Mouse (Mus musculus) hindbrain, embryonic 11.5 days (tissue): ENCODE measurements at regions not wholly inside any gene's neighbourhood (a gene's known extent, or its start where the extent isn't known, plus 50 kb on each side); places are given as distances from the start of the nearest gene placed in this dataset.

ENCODE experiments used
- ATAC-seq: fragments of 200-750 bp; cut with Nextera tagmentation; 2 replicates; pipeline ENCODE4 v1.8.0; 2017; ENCODE audit warnings: mild to moderate bottlenecking, moderate TSS enrichment, moderate library complexity; ENCODE audit not compliant: low FRiP score
- DNase-seq: peaks from one replicate; pipeline ENCODE4 v3.0.0-alpha.2; 2015; ENCODE audit warnings: low spot score
- H3K27ac ChIP-seq: fragments of 300-500 bp; sonication (generic); 2 replicates; pipeline ENCODE4 v1.5.1; 2014; ENCODE audit warnings: mild to moderate bottlenecking, low read depth, low read length
- H3K27me3 ChIP-seq: fragments of 300-500 bp; sonication (generic); 2 replicates; pipeline ENCODE4 v1.6.1; 2014; ENCODE audit warnings: mild to moderate bottlenecking, low read length, moderate library complexity, mixed read lengths; ENCODE audit not compliant: control insufficient read depth, insufficient read depth
- H3K36me3 ChIP-seq: fragments of 300-500 bp; sonication (generic); 2 replicates; pipeline ENCODE4 v1.6.1; 2014; ENCODE audit warnings: mild to moderate bottlenecking, low read length, moderate library complexity, mixed read lengths; ENCODE audit not compliant: control insufficient read depth, insufficient read depth
- H3K4me1 ChIP-seq: fragments of 300-500 bp; sonication (generic); replicated peaks from 2 replicates; pipeline ENCODE4 v1.6.1; 2014; ENCODE audit warnings: low read length, mixed read lengths; ENCODE audit not compliant: control insufficient read depth, insufficient read depth
- H3K4me2 ChIP-seq: fragments of 300-500 bp; sonication (generic); replicated peaks from 2 replicates; pipeline ENCODE4 v1.6.1; 2014; ENCODE audit warnings: mild to moderate bottlenecking, low read depth, low read length
- H3K4me3 ChIP-seq: fragments of 300-500 bp; sonication (generic); 2 replicates; pipeline ENCODE4 v1.5.1; 2014; ENCODE audit warnings: low read depth, low read length
- H3K9ac ChIP-seq: fragments of 300-500 bp; sonication (generic); 2 replicates; pipeline ENCODE4 v1.6.1; 2014; ENCODE audit warnings: low read depth, low read length
- H3K9me3 ChIP-seq: fragments of 300-500 bp; sonication (generic); 2 replicates; pipeline ENCODE4 v1.6.1; 2016; ENCODE audit warnings: low read length; ENCODE audit not compliant: control insufficient read depth
- WGBS: fragments of 180-500 bp; shearing (Covaris S2); extraction: QIAGEN DNeasy Blood & Tissue Kit; methylation state at CpG from one replicate; pipeline ENCODE4 v1.1.7; 2014; 5-methylcytosine and 5-hydroxymethylcytosine counted together

DNA sequence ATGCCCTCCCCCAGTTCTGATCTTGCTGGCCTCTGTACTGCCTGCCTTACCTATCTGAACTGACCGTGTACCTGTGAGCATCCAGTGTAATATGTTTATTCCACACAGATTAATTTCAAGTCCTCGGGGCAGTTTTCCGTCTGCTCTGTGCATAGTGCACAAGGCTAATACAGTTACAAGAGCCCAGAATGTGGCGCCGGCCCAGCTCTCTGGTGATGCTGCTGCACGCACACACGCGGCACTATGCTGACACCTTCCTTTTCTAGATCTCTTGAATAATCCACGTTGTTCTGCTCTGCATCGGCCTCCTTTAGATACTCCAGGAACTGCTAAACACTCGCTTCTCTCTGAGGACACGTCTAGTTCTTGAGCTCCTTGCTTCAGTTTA lies 55.9 kb upstream of the Cpsf6 start:
- Histone ChIP-seq H3K4me1 (no peaks in the 10 kb centered on the region; the same call in 1 of the 2 replicates), H3K27me3 (no peaks in the 10 kb centered on the region), H3K9ac (no peak overlapping the region), H3K27ac (no peak overlapping the region), H3K4me2 (0 out of 2 replicates have a peak overlapping the region, but pooled peaks have one; percentile 1), H3K4me3 (no peak overlapping the region), H3K36me3 (no peaks in the 10 kb centered on the region), H3K9me3 (no peaks in the 10 kb centered on the region)
- DNase-seq (no peak), ATAC-seq (peak; percentile 17; the same call in 1 of the 2 replicates)
- 56% methylated on average over 12 of the region's 12 CpGs for WGBS

DNA sequence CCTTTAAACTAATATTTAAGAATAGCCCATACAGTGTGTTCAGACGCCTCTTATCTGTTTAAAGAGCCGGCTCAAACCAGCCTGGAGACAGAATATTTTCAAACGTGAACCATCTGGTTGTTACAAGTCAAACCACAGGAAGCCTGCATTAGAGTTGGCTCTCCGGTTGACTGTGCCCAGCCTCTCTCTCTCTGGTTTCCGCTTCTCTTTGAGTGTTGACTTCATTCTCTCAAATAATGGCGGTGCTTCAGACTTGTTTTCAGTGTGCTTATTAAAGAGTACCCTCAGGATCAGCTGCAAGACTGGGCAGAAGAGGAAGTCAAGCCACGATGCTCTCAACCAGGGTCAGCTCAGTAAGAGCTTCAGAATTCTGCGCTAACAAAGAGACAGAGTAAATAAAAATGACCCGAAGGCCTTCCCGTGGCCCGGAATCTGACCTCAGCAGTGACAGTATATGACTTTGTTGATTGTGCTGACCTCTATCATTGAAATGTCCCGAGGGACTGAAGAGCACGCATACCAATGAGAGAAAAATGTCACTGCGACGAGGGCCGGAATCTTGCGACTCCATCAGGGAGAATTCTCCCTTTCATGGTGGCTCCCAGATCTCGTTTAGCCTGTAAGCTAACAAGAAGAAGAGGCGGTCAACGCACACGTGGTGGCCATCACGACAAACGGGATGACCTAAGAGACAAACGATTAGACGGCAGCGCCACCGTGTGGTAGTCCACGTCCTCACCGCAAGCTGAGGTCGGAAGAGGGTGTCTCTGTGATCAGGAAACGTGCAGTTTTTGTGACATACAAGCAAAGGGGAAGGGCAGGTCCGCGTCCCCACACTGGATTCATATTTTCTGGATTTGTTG lies 55.3 kb upstream of the Cpsf6 start:
- Histone ChIP-seq H3K36me3 (no peaks in the 10 kb centered on the region), H3K9me3 (no peaks in the 10 kb centered on the region), H3K9ac (no peak overlapping the region), H3K4me3 (no peak overlapping the region), H3K4me1 (no peaks in the 10 kb centered on the region; the same call in 1 of the 2 replicates), H3K4me2 (peak overlapping the region; percentile 32), H3K27ac (no peak overlapping the region), H3K27me3 (no peaks in the 10 kb centered on the region)
- DNase-seq (peak; percentile 97), ATAC-seq (peak; percentile 71)
- 19% methylated on average over 33 of the region's 33 CpGs for WGBS

DNA sequence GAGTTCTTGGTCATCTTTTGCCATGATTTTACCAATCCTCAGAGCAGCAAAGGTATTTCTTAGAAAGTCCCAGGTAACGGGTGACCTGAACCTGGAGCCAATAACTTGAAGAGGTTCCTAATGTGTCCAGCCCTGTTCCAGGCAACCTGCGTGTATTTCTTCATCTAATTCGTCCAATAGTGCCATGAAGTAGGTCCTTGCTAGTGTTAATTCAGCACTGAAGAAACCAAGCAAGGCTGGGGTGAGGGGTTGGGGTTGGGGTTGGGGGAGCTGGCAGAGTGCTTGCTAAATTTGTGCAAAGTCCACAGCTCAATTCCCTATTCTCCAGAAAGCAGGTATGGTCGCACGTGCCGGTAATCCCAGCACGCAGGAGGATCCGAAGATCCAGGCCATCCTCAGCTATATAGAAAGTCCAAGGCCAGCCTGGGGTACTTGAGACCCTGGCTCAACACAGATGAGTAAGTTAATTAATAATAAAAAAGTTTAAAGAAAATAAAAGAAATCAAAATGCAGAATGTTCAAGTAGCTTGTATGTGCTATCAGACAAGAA lies 54.6 kb upstream of the Cpsf6 start:
- Histone ChIP-seq H3K36me3 (no peaks in the 10 kb centered on the region), H3K27me3 (no peaks in the 10 kb centered on the region), H3K9me3 (no peaks in the 10 kb centered on the region), H3K27ac (no peak overlapping the region), H3K4me3 (no peak overlapping the region), H3K9ac (no peak overlapping the region), H3K4me2 (no peak overlapping the region), H3K4me1 (no peaks in the 10 kb centered on the region; the same call in 1 of the 2 replicates)
- WGBS, result 94% methylated on average over 8 of the region's 8 CpGs
- DNase-seq (no peak), ATAC-seq (no peak)

DNA sequence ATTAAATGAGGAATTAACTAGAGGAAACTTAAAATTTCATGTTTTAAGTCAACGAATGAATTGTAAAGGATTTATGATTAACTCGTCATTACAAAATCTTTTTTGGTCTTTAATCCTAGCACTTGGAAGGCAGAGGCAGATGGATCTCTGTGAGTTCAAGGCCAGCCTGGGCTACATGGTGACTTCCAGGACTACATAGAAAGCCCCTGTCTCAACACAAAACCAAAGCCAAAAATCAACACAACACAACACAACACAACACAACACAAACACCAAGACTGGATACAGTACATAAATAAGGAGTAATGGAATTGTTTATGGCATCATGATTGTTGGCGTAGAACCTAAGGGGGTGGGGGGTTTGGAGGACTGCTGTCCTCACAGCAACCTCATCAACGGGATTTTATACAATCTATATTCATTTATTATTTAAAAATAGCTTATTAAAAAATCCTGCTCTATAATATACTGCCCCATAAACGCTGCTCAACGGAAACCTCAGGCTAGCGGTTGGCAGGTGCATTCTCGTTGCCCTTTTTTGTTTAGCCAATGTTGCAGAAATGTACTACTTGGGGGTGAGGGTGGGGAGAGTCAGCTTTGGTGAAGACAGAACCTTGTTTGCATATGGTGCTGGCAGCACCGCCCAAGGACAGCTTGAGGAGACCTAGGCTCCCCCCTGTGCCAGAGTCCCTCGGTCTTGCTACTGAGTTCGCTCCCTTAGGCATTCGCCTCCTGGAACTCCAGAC lies 53.9 kb upstream of the Cpsf6 start:
- H3K36me3 ChIP-seq, result no peaks in the 10 kb centered on the region
- H3K9ac ChIP-seq, result no peak overlapping the region
- no peak overlapping the region for H3K4me3 ChIP-seq
- no peaks in the 10 kb centered on the region; the same call in 1 of the 2 replicates for H3K4me1 ChIP-seq
- ATAC-seq (no peak), DNase-seq (no peak)
- no peak overlapping the region for H3K27ac ChIP-seq
- 91% methylated on average over 12 of the region's 12 CpGs for WGBS
- no peaks in the 10 kb centered on the region for H3K9me3 ChIP-seq
- no peaks in the 10 kb centered on the region for H3K27me3 ChIP-seq
- no peak overlapping the region for H3K4me2 ChIP-seq

DNA sequence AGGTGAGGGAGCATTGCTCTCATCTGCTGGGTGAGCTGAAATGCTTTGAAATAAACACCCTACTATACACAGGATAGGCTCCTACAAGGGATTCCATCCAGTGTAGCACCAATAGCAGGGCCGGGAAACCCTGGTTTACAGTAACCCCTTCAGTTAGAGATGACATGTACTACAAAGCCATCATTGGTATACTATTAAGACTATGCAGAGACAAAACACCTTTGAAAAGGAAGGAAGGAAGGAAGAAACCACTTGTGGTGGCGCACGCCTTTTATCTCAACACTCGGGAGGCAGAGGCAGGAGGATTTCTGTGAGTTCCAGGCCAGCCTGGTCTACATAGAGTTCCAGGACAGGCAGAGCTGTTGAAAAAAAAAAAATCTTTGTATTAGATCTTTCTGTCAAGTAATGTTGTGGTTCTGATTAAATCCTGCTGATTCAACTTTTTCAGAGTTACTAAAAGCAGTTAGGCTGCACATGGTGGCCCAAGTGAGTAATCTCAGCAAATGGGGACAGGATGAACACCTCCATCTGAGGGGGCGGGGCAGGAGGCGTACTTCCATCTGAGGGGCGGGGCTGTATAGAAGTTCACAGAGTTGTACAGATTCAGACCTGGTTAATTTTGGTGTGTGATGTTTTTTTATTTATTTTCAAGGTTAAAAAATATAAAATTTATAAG lies 53.2 kb upstream of the Cpsf6 start:
- H3K9ac ChIP-seq, result no peak overlapping the region
- no peaks in the 10 kb centered on the region; the same call in 1 of the 2 replicates for H3K4me1 ChIP-seq
- H3K27me3 ChIP-seq, result no peaks in the 10 kb centered on the region
- H3K4me3 ChIP-seq, result no peak overlapping the region
- H3K4me2 ChIP-seq, result no peak overlapping the region
- no peak for DNase-seq
- no peaks in the 10 kb centered on the region for H3K9me3 ChIP-seq
- H3K27ac ChIP-seq, result no peak overlapping the region
- WGBS, result 91% methylated on average over 7 of the region's 7 CpGs
- H3K36me3 ChIP-seq, result no peaks in the 10 kb centered on the region
- ATAC-seq, result no peak

DNA sequence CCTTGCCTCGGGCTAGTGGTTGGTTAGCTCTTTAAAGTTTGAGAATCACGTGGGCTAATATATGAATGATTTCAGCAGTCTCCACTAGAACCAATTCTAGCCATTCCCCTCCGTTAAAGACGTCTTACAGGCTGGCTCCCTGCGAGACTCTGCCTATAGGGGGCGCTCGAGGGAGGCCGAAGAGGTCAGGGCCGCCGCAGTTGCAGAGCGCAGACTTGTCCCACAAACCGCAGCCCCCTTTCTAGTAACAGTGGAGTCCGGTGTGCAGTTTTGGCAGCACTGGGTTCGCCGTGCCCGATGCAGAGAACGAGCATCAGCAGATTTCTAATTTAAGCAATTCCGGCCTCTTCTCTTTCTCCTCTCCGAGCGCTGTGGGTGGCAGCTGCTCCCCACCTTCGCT lies 52.6 kb upstream of the Cpsf6 start:
- Histone ChIP-seq H3K36me3 (no peaks in the 10 kb centered on the region), H3K27me3 (no peaks in the 10 kb centered on the region), H3K9ac (no peak overlapping the region), H3K27ac (no peak overlapping the region), H3K9me3 (no peaks in the 10 kb centered on the region), H3K4me1 (no peaks in the 10 kb centered on the region; the same call in 1 of the 2 replicates), H3K4me3 (no peak overlapping the region), H3K4me2 (no peak overlapping the region)
- DNase-seq (peak; percentile 86), ATAC-seq (peak; percentile 56; the same call in 1 of the 2 replicates)
- WGBS, result 14% methylated on average over 21 of the region's 21 CpGs

DNA sequence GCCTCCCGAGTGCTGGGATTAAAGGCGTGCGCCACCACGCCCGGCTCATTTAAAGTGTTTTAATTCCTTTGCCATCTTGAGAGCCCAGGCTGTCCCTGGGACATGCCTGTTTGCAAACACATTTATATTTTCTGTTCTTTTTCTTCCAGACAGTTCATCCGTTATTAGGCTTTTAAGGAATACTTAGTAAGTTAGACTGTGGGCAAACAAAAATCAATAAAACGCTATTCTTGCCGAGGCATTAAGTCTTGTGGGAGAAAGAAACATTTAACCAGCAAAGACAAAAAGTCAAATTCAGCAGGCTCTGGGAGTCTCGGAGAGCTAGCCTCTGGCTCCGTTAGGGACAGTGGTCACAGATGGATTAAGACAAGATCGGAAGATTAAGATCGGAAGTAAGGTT lies 52.0 kb upstream of the Cpsf6 start:
- ATAC-seq (no peak), DNase-seq (no peak)
- Histone ChIP-seq H3K4me1 (no peaks in the 10 kb centered on the region; the same call in 1 of the 2 replicates), H3K27me3 (no peaks in the 10 kb centered on the region), H3K4me3 (no peak overlapping the region), H3K9ac (no peak overlapping the region), H3K27ac (no peak overlapping the region), H3K4me2 (no peak overlapping the region), H3K36me3 (no peaks in the 10 kb centered on the region), H3K9me3 (no peaks in the 10 kb centered on the region)
- 77% methylated on average over 12 of the region's 12 CpGs for WGBS

DNA sequence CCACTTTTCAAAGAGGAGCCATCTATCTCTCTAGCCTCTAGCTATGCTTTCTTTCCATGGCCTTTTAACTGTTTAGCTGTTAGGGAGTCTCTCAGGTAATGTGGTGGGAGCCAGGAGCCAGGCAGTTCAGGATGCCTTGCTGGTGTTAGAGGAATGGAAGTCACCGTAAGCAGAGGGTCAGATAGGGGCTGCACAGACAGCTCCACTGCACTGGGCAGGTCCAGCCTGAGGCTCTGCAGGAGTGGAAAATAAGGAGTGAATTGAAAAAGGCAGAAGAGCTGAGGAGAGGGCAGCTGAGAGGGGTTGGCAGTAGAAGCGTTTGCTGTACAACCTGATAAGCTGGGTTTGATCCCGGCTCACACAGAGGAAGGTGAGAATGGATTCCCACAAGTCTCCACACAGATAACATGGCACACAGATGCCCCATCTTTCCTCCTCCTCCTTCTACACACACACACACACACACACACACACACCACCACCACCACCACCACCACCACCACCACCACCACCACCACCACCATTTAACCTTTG lies 51.3 kb upstream of the Cpsf6 start:
- WGBS, result 90% methylated on average over 3 of the region's 3 CpGs
- Histone ChIP-seq H3K4me2 (no peak overlapping the region), H3K4me3 (no peak overlapping the region), H3K36me3 (no peaks in the 10 kb centered on the region), H3K9me3 (no peaks in the 10 kb centered on the region), H3K4me1 (no peaks in the 10 kb centered on the region; the same call in 1 of the 2 replicates), H3K27me3 (no peaks in the 10 kb centered on the region), H3K27ac (no peak overlapping the region), H3K9ac (no peak overlapping the region)
- DNase-seq, result no peak
- ATAC-seq, result no peak
